Mouse (Mus musculus) thymus, adult 2 months (tissue): ENCODE measurements around the gene Optn.

ENCODE experiments used
- CTCF ChIP-seq: fragments of 200-500 bp; IDR thresholded peaks from 2 replicates; pipeline ENCODE4 v1.5.1; 2012; ENCODE audit warnings: mild to moderate bottlenecking, control low read depth, low read length, moderate library complexity, borderline replicate concordance; ENCODE audit not compliant: control insufficient read depth, poor library complexity, insufficient read depth; ENCODE audit errors: extremely low read depth
- POLR2A ChIP-seq: fragments of 200-500 bp; IDR thresholded peaks from 2 replicates; pipeline ENCODE4 v1.6.1; 2012; ENCODE audit warnings: mild to moderate bottlenecking, low read length, control low read depth, moderate library complexity; ENCODE audit not compliant: control insufficient read depth, poor library complexity, insufficient read depth; ENCODE audit errors: extremely low read depth

DNA sequence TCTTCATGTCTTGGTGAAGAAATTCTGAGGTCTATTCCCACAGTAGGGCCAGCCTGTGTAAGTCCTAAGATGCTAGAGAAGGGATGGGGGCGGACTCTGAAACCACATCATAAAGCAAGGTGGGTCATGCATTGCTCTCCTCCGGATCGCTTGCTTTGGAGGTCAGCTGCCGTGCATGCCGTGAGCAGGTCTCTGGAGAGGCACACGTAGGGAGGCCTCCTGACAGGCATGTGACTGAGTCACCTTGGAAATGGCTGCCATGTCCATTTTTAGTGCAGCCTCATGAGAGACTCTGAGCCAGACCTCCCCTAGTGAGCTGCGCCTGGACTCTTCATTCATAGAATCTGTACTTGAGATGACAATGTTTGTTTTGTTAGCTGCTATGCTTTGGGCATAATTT lies 35.8 kb downstream of the Optn start:
- TF ChIP-seq CTCF (no peak), POLR2A (no peak)
